Mouse (Mus musculus) thymus, adult 2 months (tissue): Measurements from ENCODE around the gene Ephb1.

ENCODE experiments used
- CTCF ChIP-seq: fragments of 200-500 bp; IDR thresholded peaks from 2 replicates; pipeline ENCODE4 v1.5.1; 2012; ENCODE audit warnings: mild to moderate bottlenecking, control low read depth, low read length, moderate library complexity, borderline replicate concordance; ENCODE audit not compliant: control insufficient read depth, poor library complexity, insufficient read depth; ENCODE audit errors: extremely low read depth
- POLR2A ChIP-seq: fragments of 200-500 bp; IDR thresholded peaks from 2 replicates; pipeline ENCODE4 v1.6.1; 2012; ENCODE audit warnings: mild to moderate bottlenecking, low read length, control low read depth, moderate library complexity; ENCODE audit not compliant: control insufficient read depth, poor library complexity, insufficient read depth; ENCODE audit errors: extremely low read depth

GRCm38 (mm10) chr9:102107978-102108377 lies 246.5 kb downstream of the Ephb1 start:
- TF ChIP-seq POLR2A, result no peak
- no peak for TF ChIP-seq CTCF
